Mouse (Mus musculus) c-Kit-positive CD71-negative TER-119-negative erythroid progenitor cells, embryonic 14.5 days (primary cell): ENCODE results near the gene Suclg2.

Experiments used
- DNase-seq: peaks from one replicate; pipeline ENCODE4 v3.0.0-alpha.2; 2013; ENCODE audit warnings: low read depth

Suclg2 gene

DNA sequence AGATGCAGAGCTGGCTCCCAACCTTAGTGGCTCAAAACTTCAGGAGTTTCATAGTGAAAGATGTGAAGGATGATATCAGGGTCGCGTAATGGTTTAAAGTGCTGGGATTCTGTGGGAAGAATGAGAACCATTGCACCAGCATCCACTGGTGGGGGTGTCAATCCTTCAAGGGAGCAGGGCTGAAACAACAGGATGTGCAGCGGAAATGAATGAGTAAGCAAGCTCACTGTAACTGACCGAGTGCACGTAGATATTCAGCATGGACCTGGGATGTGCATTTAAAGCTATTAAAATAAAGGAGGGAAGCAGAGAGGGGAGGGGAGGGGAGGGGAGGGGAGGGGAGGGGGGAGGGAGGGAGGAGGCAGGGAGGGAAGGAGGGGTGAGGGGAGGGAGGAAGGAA lies 18.4 kb downstream of the Suclg2 start:
- no peak for DNase-seq

DNA sequence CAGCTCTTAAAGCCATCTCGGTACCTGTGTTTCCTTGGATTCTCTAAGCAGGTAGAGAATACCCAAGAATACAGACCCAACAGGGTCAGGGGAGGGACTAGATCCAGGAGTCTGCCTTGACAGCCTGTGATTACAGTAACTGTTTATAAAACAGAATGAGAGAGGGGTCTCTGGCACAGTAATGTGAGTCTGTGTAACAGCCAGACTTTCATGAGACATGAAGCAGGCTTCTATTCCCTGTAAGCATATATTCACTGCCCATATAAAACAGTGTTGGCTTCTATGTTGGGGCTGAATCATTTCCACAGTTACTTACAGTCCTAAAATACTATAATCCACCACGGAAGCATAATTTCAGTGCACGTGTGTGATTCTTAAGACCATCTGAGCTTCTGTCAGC lies 19.3 kb downstream of the Suclg2 start:
- no peak for DNase-seq

DNA sequence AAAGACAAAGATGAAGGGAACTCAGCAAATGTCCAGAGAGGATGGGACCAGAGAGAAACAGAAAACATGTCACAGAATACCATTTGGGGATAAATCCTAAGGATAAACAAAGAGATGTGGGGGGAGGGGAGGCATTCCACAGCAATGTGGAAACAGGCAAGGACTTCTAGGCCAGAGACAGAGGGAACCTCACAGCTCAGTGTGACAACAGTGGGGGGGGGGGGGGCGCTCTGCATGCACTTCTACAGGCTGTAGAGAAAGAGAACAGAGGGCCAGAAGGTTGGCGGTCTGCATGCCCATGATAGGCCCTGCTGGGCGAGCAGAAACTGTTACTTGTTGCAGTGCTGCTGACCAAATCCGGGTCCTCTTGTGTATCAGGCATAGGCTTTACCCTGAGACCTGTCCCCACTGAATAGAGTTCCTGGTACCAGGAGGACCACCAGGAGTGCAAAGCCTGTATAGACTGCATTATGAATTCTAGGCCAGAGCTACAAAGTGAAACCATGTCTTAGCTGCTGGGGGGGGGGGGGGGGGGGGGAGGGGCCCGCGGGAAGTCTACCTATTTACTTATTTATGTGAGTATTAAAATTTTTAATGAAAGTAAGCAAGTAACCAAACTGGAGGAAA lies 20.0 kb downstream of the Suclg2 start:
- no peak for DNase-seq

DNA sequence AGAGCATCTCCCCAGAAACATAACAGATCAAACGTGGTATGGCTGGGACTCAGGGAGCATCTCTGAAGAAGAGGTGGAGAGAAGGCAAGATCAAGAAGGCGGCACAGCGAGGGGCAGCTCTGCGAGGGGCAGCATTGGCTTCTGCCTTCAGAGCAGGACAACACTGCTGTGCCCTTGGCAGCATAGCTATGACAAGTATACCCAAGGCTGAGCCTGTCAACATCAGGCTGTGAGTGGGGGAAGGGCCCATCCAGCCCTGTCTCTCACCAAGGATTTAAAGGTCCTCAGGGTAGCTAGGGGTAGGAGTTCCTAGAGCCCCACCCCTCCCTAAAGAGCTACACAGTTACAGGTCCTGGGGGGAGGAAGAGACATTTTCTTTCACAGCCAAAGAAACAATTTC lies 23.7 kb downstream of the Suclg2 start:
- no peak for DNase-seq

DNA sequence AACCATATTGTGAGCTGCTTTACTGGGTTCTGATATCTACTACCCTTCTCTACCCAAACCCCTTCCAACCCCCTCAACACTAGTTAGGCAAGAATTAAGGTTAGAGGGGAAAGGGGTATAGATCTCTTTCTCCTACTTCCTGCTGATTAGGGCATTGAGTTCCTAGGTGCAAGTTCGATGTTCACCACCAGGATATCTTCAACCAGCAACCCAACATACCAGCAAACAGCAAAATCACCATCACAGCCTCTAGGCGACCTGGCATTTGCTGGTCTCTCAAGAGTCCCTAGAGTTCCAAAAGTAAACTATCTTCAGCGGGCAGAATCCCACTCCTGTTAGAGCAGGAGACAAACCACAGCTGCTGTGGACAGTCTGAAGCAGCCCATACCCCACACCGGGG lies 33.4 kb downstream of the Suclg2 start:
- DNase-seq, result no peak

DNA sequence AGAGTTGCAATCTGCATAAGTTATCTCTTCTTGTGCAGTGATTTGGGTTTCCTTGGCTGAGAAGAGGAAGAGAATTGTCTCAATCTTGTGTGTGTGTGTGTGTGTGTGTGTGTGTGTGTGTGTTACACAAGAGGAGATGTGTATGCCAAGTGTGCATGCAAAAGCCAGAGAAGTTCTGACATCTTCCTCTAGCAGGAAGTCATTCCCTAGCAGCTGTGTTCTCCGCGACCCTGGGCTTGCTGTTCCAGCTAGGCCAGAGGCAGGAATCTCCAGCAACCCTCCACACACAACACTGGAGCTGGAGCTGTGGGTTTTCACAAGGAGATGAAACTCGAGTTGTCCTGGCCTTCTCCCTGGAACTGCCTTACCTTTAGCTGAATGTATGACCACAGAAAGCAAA lies 38.9 kb downstream of the Suclg2 start:
- DNase-seq, result no peak

DNA sequence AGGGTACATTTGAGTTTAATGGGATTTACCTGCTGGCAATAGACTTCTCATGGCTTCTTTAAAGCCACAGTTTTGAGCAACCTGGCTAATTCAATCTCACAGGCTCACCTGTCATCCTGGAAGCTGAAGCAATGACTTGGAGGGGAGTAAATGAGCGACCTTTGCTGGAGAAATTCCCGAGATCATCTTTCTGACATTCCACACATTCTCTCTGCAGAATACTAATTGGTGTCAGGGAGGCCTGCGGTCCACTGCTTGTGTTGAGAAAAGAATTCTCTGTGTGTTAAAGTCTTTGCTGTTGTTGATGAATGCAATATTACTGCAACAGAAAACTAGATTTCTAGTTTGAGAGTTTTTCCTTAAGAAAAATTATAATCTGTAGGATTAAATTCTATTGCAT lies 39.3 kb downstream of the Suclg2 start:
- DNase-seq, result no peak

DNA sequence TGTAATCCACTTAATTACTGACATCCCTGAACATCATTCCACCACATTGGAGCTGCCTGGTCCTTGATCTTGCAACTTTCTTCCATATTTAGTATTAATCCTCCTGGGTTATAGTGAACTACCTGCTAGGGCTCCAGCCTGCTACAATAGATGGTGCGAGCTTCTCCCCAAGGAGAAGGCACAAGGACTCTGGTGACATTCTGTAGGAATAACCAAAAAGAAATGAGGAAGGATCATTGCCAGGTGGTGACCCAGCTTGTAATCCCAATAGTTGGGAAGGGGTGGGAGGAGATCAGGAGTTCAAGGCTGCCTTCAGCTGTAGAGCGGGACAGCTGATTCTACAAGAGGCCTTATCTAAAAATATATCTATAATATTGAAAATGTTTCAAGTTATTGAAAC lies 41.6 kb downstream of the Suclg2 start:
- DNase-seq, result no peak

DNA sequence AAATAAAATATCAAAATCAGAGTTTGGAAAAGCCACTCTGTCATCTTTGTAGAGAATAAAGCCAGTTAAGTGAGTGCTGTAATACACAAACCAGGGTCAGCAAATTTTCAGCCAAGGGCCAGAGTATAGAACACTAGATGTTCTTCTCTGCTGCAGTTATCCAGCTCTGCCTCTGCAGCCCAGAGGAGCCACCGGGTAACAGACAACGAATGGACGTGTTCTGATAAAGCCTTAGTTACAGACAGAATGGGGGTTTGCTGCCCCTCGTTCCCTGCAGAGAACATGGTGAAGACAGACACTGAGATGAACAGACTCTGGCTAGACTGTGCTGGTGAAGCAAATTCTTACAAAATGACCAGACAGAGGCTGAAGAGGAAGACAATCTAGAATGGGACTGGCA lies 42.2 kb downstream of the Suclg2 start:
- no peak for DNase-seq

DNA sequence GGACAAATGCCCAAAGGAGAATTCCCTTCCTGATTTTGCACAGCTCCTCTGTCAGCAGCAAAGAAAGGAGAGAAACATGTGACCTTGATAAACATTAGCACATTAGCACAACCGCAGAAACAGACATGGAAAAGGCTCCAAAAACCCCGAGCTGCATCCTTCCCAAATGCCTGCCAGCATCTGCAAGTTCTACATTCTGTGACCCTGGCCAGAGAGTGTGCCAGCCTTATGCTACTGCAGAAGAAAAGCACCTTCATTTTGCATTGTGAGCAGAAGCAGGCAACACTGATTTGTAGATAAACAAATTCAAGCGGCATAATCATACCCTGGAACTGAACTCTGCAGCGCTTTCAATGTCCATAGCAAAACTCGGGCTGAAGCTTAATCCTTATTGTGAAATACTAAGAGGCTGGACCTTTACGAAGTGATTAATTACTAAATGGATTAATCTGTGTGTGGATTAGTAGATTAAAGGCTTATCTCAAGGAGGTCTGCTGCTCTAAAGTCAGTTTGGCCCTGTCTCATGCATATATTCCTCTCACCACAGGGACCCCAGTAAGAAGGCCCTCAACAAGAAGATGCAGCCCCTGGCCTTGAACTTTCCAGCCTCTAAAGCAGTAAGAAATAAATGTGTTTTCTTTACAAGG lies 43.4 kb downstream of the Suclg2 start:
- DNase-seq, result no peak

DNA sequence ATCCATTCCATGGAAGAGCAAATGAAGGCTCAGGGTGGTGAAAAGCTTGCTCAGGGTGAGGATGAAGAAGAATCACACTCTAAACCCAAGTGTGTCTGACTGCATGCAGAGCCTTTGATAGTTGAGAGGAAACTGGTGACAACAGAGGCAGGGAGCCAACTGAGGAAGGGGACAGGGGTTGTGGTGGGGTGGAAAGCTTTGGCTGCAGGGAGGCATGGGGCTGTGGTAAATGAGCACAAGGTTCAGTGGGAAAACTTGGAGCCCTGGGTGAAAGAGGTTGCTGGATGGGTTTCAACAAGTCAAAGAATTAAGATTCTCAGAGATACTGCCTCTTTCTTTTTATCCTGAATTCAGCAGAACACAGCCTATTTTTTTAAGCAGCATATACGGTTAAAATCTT lies 43.9 kb downstream of the Suclg2 start:
- no peak for DNase-seq

DNA sequence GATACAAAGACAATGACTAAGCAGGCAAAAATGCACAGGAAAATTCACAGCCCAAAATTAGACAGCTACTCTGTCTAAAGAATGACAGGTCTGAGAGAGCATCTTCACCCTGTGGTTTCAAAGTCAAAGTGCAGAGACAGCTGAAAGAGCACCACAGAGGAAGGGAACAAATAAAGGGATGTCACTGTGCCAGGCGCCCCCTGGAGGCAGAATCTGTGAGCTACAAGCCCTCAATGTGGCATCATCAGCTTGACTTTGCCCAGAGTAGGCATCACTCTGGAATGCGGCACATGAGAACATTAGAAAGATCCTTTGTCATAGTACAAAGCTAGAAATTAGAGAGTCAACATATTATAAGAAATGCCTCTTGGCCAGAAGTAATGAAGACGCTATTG lies 49.3 kb downstream of the Suclg2 start:
- peak; percentile 36 for DNase-seq

DNA sequence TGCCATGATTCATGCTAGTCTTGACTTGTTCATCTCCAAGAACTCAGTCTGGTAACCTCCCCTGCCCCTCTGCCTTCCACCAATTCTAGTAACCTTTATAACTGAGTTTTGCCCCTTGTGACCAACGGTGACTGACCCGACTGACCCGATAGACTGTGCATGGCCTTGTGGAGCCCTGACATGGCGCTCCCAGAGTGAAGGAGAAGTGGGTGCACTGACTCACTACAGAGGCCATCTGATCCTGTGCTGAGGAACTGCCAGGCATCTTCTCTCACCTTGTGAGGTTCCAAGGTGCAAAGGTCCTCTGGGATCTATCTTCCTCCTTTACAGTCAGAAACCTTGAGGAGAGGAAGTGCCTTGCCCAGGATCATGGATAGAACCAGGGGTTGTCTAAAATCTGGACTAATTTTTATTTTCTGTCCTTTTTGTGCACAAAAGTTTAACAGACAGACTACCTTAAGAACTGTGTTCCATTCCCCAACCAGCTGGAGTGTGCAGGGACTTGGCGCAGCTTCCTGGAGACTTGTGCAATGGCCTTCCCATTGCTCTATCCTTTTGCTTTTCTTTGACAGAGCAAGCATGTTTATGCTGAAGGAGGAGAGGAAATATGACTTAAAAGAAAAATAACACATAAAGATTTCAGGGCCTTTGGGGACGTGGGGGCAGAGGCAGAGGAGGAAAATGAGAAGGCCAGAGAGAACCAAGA lies 49.8 kb downstream of the Suclg2 start:
- DNase-seq, result no peak

DNA sequence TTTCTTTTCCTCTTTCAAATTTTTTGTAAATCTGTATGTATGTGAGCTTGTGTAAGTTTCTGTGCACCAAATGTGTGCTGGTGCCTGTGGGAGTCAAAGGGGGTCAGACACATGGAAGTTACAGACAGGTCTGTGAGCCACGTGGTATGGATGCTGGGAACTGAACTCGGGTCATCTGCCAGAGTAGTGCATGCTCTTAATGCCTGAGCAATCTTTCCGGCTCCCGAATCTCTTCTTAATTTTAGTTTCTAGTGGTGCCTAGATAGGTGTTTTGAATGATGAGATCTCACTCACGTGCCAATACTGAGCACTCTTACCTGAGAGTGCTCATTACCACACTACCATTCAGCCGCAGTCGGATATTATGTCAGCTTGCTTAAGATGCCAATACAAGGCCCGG lies 60.9 kb downstream of the Suclg2 start:
- no peak for DNase-seq

DNA sequence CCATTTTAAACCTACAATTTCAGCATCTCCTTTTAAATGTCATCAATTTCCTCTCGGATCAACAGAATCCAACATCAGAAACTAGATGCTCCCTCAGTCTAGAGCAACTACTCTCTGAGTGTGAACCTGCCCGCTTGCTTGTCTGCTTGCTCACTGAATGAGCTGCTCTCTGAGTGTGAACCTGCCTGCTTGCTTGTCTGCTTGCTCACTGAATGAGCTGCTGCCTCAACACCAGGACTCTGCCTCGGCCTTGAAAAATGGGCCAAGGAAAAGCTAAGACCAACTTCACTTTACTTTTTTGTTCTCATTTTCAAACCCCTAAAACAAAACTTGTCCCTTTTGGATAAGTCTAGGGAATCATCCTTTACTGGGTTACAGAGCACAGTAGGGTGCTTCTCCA lies 64.9 kb downstream of the Suclg2 start:
- no peak for DNase-seq

DNA sequence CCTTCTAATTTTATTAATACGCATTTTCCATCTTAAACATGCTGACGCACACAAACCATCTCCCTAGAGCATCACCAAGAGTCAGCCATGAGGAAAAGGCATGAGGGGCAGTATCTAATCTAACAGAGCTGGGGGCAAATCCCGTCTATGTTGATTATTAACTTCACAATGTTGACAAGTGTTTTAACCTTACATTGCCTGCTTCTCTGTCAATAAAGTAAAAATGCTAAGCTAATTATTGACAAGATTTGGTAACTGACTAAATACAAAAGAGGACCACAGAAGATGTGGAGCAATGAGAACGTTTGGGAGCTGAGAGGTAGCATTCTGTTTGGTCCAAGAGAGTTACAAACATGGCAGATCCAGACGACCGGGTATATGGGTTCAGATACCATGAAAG lies 65.8 kb downstream of the Suclg2 start:
- DNase-seq, result no peak

DNA sequence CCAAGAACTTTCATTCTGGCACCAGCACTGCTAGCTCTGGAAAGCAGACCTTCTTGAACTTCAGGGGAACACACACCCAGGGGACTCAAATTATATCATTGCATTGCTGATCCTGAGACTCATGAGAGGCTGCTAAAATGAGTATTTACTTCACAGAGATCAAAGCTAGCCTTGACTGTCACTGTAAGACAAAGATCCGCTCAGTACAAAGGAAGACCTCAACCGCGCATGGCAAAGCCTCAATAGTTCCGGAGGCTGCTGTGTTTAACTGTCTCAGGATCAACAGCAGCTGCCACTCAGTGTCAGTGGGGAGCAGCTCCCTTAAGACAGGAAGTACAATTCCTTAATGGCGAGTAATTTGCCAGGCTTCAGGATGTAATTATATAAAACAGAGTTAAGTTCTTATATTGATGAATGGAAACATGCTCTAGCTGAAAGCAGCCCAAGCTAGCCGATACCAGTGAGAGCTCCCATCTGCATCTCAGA lies 67.2 kb downstream of the Suclg2 start:
- DNase-seq, result no peak

DNA sequence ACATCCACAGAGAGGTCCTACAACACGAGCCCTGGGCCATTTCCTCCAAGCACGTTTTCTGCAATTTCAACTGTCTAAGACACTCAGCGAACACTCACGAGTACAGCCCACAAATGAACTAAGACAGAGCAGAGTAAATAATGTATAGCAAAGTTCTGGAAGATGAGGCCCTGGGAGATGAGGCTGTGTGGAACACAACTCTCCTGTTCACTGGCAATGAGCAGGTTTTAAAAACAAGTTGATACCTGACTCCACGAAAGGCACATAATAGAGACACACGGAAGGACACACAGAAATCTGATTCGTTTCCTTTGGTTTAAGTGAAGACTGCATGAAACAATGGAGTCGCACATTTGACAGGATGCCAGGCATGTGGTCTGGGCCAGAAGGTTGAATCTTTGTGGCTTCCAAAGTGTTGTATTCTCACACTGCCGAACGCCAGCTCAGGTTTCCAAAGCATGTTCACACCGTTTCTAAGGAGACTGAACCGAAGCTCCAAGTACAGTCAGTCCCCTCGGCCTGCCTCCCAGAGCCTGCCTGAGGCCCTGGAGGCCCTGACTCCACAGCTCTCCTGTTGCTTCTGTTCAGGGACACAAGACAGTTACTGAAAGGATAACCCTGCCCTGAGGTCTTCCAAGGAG lies 68.4 kb downstream of the Suclg2 start:
- DNase-seq, result no peak

DNA sequence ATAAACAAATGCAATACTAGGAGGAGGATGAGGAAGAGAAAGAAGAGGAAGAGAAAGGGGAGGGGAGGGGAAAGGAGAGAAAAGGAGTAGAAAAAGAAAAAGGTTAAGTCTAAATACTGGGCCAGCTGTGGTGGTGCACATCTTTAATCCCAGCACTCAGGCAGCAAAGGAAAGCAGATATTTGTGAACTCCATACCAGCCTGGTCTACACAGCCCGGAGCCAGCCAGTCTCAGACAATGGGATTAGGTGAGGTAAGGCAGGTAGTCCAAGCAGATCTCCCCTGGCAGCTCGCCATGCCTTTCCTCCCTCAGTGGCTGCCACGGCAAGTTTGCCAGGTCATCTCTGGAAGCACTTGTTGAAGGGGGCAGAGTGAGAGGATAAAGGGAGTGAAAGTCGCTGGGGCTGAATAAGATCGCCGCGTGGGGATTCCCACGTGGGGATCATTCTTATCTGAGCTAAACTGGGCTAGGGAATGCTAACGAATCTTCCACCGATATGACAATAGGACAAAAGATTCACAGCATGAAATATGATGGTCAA lies 69.4 kb downstream of the Suclg2 start:
- DNase-seq, result no peak

DNA sequence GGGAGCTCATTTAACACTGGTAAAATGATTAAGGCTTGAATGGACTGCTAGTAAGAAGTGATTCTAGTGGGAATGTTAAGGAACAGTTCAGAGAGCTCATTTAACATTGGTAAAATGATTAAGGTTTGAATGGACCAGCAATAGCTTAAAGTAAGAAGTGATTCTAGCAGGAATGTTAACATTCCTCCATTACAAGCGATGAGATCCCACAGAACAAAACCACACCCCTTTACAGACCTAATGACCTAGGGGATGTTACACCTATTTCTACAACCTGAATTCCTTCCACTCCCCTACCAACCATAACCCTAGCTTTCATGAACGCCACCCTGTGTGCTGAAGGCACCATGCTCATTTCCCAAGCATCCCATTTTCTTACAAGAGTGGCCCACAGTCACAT lies 81.2 kb downstream of the Suclg2 start:
- no peak for DNase-seq

DNA sequence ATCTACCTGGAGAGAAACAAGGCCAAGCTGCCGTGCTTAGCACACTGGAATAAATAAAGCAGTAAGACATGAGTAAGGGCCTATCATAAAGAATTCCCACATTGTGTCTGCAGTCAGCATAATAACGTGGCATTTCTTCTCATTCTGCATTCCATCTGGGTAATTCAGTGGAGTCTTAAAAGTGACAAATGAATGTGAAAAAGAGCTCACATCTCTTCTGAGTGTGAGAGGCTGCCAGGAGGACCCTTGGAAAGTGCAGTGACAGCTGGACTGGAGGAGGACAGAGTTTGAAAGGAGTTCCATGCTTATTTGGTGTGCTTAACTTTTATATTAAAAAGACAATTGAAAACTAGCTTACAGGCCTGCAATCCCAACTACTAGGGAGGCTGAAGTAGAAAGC lies 83.2 kb downstream of the Suclg2 start:
- DNase-seq, result no peak

DNA sequence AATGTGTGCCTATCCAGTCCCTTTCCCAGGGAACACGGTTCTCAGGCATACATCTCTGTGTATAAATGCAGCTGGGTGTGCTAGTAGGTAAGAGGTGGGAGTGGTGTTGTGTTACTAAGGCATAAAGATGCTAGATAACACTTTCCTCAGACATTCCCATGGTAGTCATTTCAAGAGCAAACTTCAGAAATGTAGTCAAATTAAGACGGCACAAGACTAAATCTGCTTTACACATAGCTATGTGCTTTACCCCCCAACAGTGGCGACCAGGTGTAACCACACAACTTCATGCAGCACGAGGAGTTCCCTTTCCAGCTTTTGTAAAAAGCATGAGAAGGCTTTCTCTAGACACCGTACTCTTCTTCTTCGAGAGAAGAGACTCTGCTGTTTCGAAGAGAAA lies 89.5 kb downstream of the Suclg2 start:
- no peak for DNase-seq

DNA sequence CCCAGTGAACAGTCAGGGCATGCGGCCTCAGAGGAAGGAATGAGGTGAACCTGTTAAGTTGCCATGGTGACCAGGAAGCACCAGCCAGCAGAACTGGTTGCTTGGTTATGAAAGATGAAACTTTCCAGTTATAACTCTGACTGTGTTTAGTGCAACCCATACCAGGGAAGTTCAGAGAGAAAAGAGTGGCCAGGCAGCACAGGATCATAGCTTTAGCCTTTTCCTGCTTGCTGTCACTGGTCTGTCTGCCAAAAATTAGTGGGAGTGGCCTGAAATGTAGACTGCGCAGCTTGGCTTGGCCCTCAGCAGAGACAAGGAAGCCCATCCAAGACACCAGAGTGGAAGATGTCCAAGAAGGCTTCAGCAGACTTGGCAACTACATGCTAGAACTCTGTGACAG lies 96.8 kb downstream of the Suclg2 start:
- DNase-seq, result no peak
